Mouse (Mus musculus): Measurements from ENCODE around the gene Gm21985.

Gene Gm21985

GRCm38 (mm10) chr2:112254675-112255515, 11.2 kb upstream of the Gm21985 start:
- POLR2A ChIA-PET = interaction anchor here in 2 of 4 experiments (0.8 to 1.7 kb wide), 4 partner anchors 10 to 11 kb away, joined by 3 to 6 read pairs (median 4); partner anchors contain the start of genes Slc12a6 (in 2 of the 2) and Gm21985 (in 1 of the 2)
- CTCF ChIA-PET = interaction anchor here in 2 of 4 experiments (0.6 to 0.7 kb wide), 4 partner anchors 16 to 535 kb away, joined by 3 to 9 read pairs (median 4); no protein-coding TSS in a partner anchor

- POLR2A ChIA-PET = interaction anchor here in 3 of 4 experiments (0.6 to 1.1 kb wide), 5 partner anchors 18 to 164 kb away, joined by 3 to 5 read pairs (median 4); partner anchors contain the start of gene Lpcat4 (in 2 of the 3)
- CTCF ChIA-PET = interaction anchor here in 2 of 4 experiments (0.7 kb wide), 2 partner anchors 35 to 65 kb away, joined by 3 to 5 read pairs; no protein-coding TSS in a partner anchor
Measured at GRCm38 (mm10) chr2:112259241-112259962, 6.7 kb upstream of the Gm21985 start, which contains the start of gene Nutm1. Gene Nutm1, minus strand, starts transcription at chr2:112259291.

- CTCF ChIA-PET = interaction anchor here (0.6 to 1.0 kb wide), 6 partner anchors 15 to 118 kb away, joined by 3 to 8 read pairs (median 4); partner anchors contain the start of genes Lpcat4 (in 3 of the 4) and Katnbl1 (in 1 of the 4)
Measured at GRCm38 (mm10) chr2:112261748-112262653, 4.1 kb upstream of the Gm21985 start, which contains the start of gene Nop10. Gene Nop10, plus strand, starts transcription at chr2:112261926.

GRCm38 (mm10) chr2:112262779-112263295, 3.3 kb upstream of the Gm21985 start:
- CTCF ChIA-PET = interaction anchor here in 3 of 4 experiments (0.5 to 1.2 kb wide), 6 partner anchors 16 to 116 kb away, joined by 3 to 5 read pairs (median 4); partner anchors contain the start of genes Lpcat4 (in 2 of the 3) and Katnbl1 (in 1 of the 3)
- POLR2A ChIA-PET = interaction anchor here in 3 of 4 experiments (0.7 to 5.7 kb wide), 18 partner anchors 8 to 192 kb away, joined by 3 to 44 read pairs (median 5); partner anchors contain the start of genes Emc4 (in 2 of the 3), Emc7 (in 2 of the 3), Katnbl1 (in 2 of the 3) and Lpcat4 (in 1 of the 3)

More at GRCm38 (mm10) chr2:112261748-112262653, 4.1 kb upstream of the Gm21985 start, which contains the start of gene Nop10:
- POLR2A ChIA-PET = interaction anchor here (0.6 to 5.7 kb wide), 26 partner anchors 10 to 193 kb away, joined by 3 to 44 read pairs (median 5); partner anchors contain the start of genes Emc4 (in 3 of the 4), Emc7 (in 3 of the 4), Katnbl1 (in 2 of the 4) and Lpcat4 (in 2 of the 4)

GRCm38 (mm10) chr2:112264364-112264763, 1.8 kb upstream of the Gm21985 start:
- ChIA-PET CTCF (no interaction called here), POLR2A (interaction anchor here in 2 of 4 experiments (1.1 to 5.7 kb wide), 10 partner anchors 8 to 227 kb away, joined by 4 to 44 read pairs (median 6); partner anchors contain the start of genes Katnbl1 (in 1 of the 2) and Lpcat4 (in 1 of the 2))

GRCm38 (mm10) chr2:112265448-112266241, 469 bp upstream of the Gm21985 start, which contains the start of gene Slc12a6:
Gene Slc12a6, plus strand, starts transcription at chr2:112265825.
- POLR2A ChIA-PET = interaction anchor here (0.6 to 5.7 kb wide), 60 partner anchors 8 to 1175 kb away, joined by 3 to 44 read pairs (median 5); partner anchors contain the start of genes Emc4 (in 3 of the 4), Katnbl1 (in 3 of the 4), Lpcat4 (in 3 of the 4) and Emc7 (in 2 of the 4)
- CTCF ChIA-PET = interaction anchor here (0.6 to 1.9 kb wide), 8 partner anchors 8 to 1877 kb away, joined by 3 to 8 read pairs (median 3); partner anchors contain the start of genes Katnbl1 (in 1 of the 4) and Lpcat4 (in 1 of the 4)

GRCm38 (mm10) chr2:112266780-112267179, 666 bp downstream of the Gm21985 start:
- ChIA-PET POLR2A (interaction anchor here in 3 of 4 experiments (0.6 to 5.7 kb wide), 18 partner anchors 9 to 170 kb away, joined by 3 to 44 read pairs (median 6); partner anchors contain the start of genes Emc4 (in 2 of the 3), Katnbl1 (in 2 of the 3) and Lpcat4 (in 2 of the 3)), CTCF (interaction anchor here in 1 of 4 experiments (1.9 kb wide), 1 partner anchor 112 kb away, joined by 7 read pairs; the partner anchor contains the start of gene Katnbl1)

GRCm38 (mm10) chr2:112267547-112268269, 1.6 kb downstream of the Gm21985 start:
- POLR2A ChIA-PET = interaction anchor here in 2 of 4 experiments (0.6 to 3.6 kb wide), 4 partner anchors 16 to 357 kb away, joined by 3 to 29 read pairs (median 14); partner anchors contain the start of gene Lpcat4 (in 2 of the 2)
- CTCF ChIA-PET = no interaction called here

GRCm38 (mm10) chr2:112270011-112270410, 3.9 kb downstream of the Gm21985 start:
- CTCF ChIA-PET = no interaction called here
- POLR2A ChIA-PET = interaction anchor here in 1 of 4 experiments (0.8 kb wide), 1 partner anchor 98 kb away, joined by 3 read pairs; the partner anchor contains the start of gene Emc4

GRCm38 (mm10) chr2:112272909-112273308, 6.8 kb downstream of the Gm21985 start:
- ChIA-PET CTCF (no interaction called here), POLR2A (interaction anchor here in 1 of 4 experiments (1.3 to 2.1 kb wide), 4 partner anchors 8 to 22 kb away, joined by 5 to 9 read pairs (median 7); partner anchors contain the start of genes Gm21985, Nop10 and Slc12a6)

- ChIA-PET CTCF (interaction anchor here in 1 of 4 experiments (1.1 kb wide), 1 partner anchor 8 kb away, joined by 3 read pairs; the partner anchor contains the start of gene Slc12a6), POLR2A (interaction anchor here in 3 of 4 experiments (0.7 to 2.1 kb wide), 8 partner anchors 8 to 104 kb away, joined by 3 to 9 read pairs (median 6); partner anchors contain the start of genes Slc12a6 (in 3 of the 3), Gm21985 (in 2 of the 3) and Nop10 (in 1 of the 3))
Measured at GRCm38 (mm10) chr2:112273474-112273873, 7.4 kb downstream of the Gm21985 start.

GRCm38 (mm10) chr2:112276870-112277269, 10.8 kb downstream of the Gm21985 start:
- POLR2A ChIA-PET = interaction anchor here in 3 of 4 experiments (1.0 to 1.5 kb wide), 5 partner anchors 10 to 102 kb away, joined by 3 to 5 read pairs (median 4); partner anchors contain the start of genes Gm21985 (in 3 of the 3), Slc12a6 (in 2 of the 3), Emc4 (in 1 of the 3) and Katnbl1 (in 1 of the 3)
- CTCF ChIA-PET = no interaction called here

- ChIA-PET CTCF (interaction anchor here in 1 of 4 experiments (0.7 kb wide), 1 partner anchor 32 kb away, joined by 6 read pairs; no protein-coding TSS in a partner anchor), POLR2A (interaction anchor here in 2 of 4 experiments (0.7 to 4.1 kb wide), 7 partner anchors 13 to 127 kb away, joined by 3 to 25 read pairs (median 4); partner anchors contain the start of genes Gm21985 (in 2 of the 2), Slc12a6 (in 2 of the 2), Emc4 (in 1 of the 2) and Katnbl1 (in 1 of the 2))
Measured at GRCm38 (mm10) chr2:112282846-112283245, 16.7 kb downstream of the Gm21985 start.

Measured in embryonic stem cell, embryonic (primary cell).